Mouse (Mus musculus) embryonic facial prominence, embryonic 13.5 days (tissue): ENCODE measurements at regions not wholly inside any gene's neighbourhood (a gene's known extent, or its start where the extent isn't known, plus 50 kb on each side); places are given as distances from the start of the nearest gene placed in this dataset.
"Not testable (repeated sequence)": the region's sequence is repeated elsewhere in the genome, so short reads cannot be mapped to it uniquely, and the experiment has no call there.

Experiments used
- ATAC-seq: fragments of 200-750 bp; cut with Nextera tagmentation; 2 replicates; pipeline ENCODE4 v1.8.0; 2017; ENCODE audit warnings: low read depth; ENCODE audit not compliant: insufficient number of reproducible peaks, insufficient read depth, low FRiP score, low TSS enrichment
- H3K27ac ChIP-seq: fragments of 300-500 bp; sonication (generic); 2 replicates; pipeline ENCODE4 v1.5.1; 2015; ENCODE audit warnings: moderate library complexity, mild to moderate bottlenecking, inconsistent platforms
- H3K27me3 ChIP-seq: fragments of 300-500 bp; sonication (generic); 2 replicates; pipeline ENCODE4 v1.6.1; 2015; ENCODE audit warnings: mild to moderate bottlenecking, inconsistent platforms
- H3K36me3 ChIP-seq: fragments of 300-500 bp; sonication (generic); 2 replicates; pipeline ENCODE4 v1.6.1; 2015; ENCODE audit warnings: mild to moderate bottlenecking, inconsistent platforms
- H3K4me1 ChIP-seq: fragments of 300-500 bp; sonication (generic); 2 replicates; pipeline ENCODE4 v1.6.1; 2015; ENCODE audit warnings: inconsistent platforms
- H3K4me2 ChIP-seq: fragments of 300-500 bp; sonication (generic); 2 replicates; pipeline ENCODE4 v1.6.1; 2015; ENCODE audit warnings: moderate library complexity, mild to moderate bottlenecking, inconsistent platforms
- H3K4me3 ChIP-seq: fragments of 300-500 bp; sonication (generic); 2 replicates; pipeline ENCODE4 v1.5.1; 2015; ENCODE audit warnings: mild to moderate bottlenecking, inconsistent platforms
- H3K9ac ChIP-seq: fragments of 300-500 bp; sonication (generic); 2 replicates; pipeline ENCODE4 v1.6.1; 2015; ENCODE audit warnings: mild to moderate bottlenecking, inconsistent platforms
- H3K9me3 ChIP-seq: fragments of 300-500 bp; sonication (generic); 2 replicates; pipeline ENCODE4 v1.6.1; 2016; ENCODE audit warnings: inconsistent platforms
- WGBS: fragments of 180-500 bp; shearing (Covaris S2); methylation state at CpG from one replicate; pipeline ENCODE4 v1.1.7; 2015; ENCODE audit warnings: mixed read lengths; 5-methylcytosine and 5-hydroxymethylcytosine counted together

- no peaks in the 10 kb centered on the region for H3K9me3 ChIP-seq
- H3K9ac ChIP-seq, result no peak overlapping the region
- H3K27ac ChIP-seq, result no peak overlapping the region
- no peaks in the 10 kb centered on the region for H3K4me1 ChIP-seq
- 70% methylated on average over 5 of the region's 5 CpGs for WGBS
- H3K4me3 ChIP-seq, result no peak overlapping the region
- no peak overlapping the region for H3K4me2 ChIP-seq
- no peaks in the 10 kb centered on the region for H3K27me3 ChIP-seq
- no peak for ATAC-seq
- H3K36me3 ChIP-seq, result no peaks in the 10 kb centered on the region
Observed at GRCm38 (mm10) chr11:42903459-42904012, 132.0 kb upstream of the Gm9972 start.

GRCm38 (mm10) chr11:42905561-42905960 lies 130.0 kb upstream of the Gm9972 start:
- Histone ChIP-seq H3K9ac (no peak overlapping the region), H3K4me1 (no peaks in the 10 kb centered on the region), H3K27me3 (no peaks in the 10 kb centered on the region), H3K9me3 (no peaks in the 10 kb centered on the region), H3K36me3 (no peaks in the 10 kb centered on the region), H3K4me2 (no peak overlapping the region), H3K27ac (no peak overlapping the region), H3K4me3 (no peak overlapping the region)
- no peak for ATAC-seq
- WGBS, result 70% methylated on average over 2 of the region's 2 CpGs

- H3K27ac ChIP-seq, result no peak overlapping the region
- no peaks in the 10 kb centered on the region for H3K36me3 ChIP-seq
- H3K4me3 ChIP-seq, result no peak overlapping the region
- no peaks in the 10 kb centered on the region for H3K27me3 ChIP-seq
- no peak overlapping the region for H3K9ac ChIP-seq
- no peaks in the 10 kb centered on the region for H3K4me1 ChIP-seq
- ATAC-seq, result no peak
- H3K9me3 ChIP-seq, result no peaks in the 10 kb centered on the region
- H3K4me2 ChIP-seq, result no peak overlapping the region
- 88% methylated on average over 3 of the region's 3 CpGs for WGBS
Observed at GRCm38 (mm10) chr11:42906020-42906419, 129.5 kb upstream of the Gm9972 start.

GRCm38 (mm10) chr11:42916421-42917181 lies 118.9 kb upstream of the Gm9972 start:
- 58% methylated on average over 2 of the region's 2 CpGs for WGBS
- no peaks in the 10 kb centered on the region for H3K36me3 ChIP-seq
- no peak overlapping the region for H3K4me3 ChIP-seq
- H3K27me3 ChIP-seq, result no peaks in the 10 kb centered on the region
- H3K4me2 ChIP-seq, result no peak overlapping the region
- no peak overlapping the region for H3K27ac ChIP-seq
- H3K9ac ChIP-seq, result no peak overlapping the region
- ATAC-seq, result no peak
- H3K9me3 ChIP-seq, result no peaks in the 10 kb centered on the region
- H3K4me1 ChIP-seq, result no peaks in the 10 kb centered on the region

- Histone ChIP-seq H3K27me3 (no peaks in the 10 kb centered on the region), H3K4me3 (no peak overlapping the region), H3K9ac (no peak overlapping the region), H3K4me2 (no peak overlapping the region), H3K36me3 (no peaks in the 10 kb centered on the region), H3K4me1 (no peaks in the 10 kb centered on the region), H3K27ac (no peak overlapping the region), H3K9me3 (no peaks in the 10 kb centered on the region)
- 89% methylated on average over 1 of the region's 1 CpGs for WGBS
- ATAC-seq, result no peak
Observed at GRCm38 (mm10) chr11:42919221-42919620, 116.3 kb upstream of the Gm9972 start.

GRCm38 (mm10) chr11:42927156-42927555 lies 108.4 kb upstream of the Gm9972 start:
- Histone ChIP-seq H3K9me3 (no peaks in the 10 kb centered on the region), H3K4me2 (no peak overlapping the region), H3K36me3 (no peaks in the 10 kb centered on the region), H3K27ac (no peak overlapping the region), H3K4me1 (no peaks in the 10 kb centered on the region), H3K27me3 (no peaks in the 10 kb centered on the region), H3K4me3 (no peak overlapping the region), H3K9ac (no peak overlapping the region)
- no peak for ATAC-seq
- 90% methylated on average over 5 of the region's 5 CpGs for WGBS

- H3K36me3 ChIP-seq, result no peaks in the 10 kb centered on the region
- WGBS, result 75% methylated on average over 3 of the region's 3 CpGs
- H3K27ac ChIP-seq, result no peak overlapping the region
- H3K4me2 ChIP-seq, result no peak overlapping the region
- H3K9me3 ChIP-seq, result no peaks in the 10 kb centered on the region
- H3K4me1 ChIP-seq, result no peaks in the 10 kb centered on the region
- no peak for ATAC-seq
- no peak overlapping the region for H3K4me3 ChIP-seq
- H3K27me3 ChIP-seq, result no peaks in the 10 kb centered on the region
- no peak overlapping the region for H3K9ac ChIP-seq
Observed at GRCm38 (mm10) chr11:42928916-42929315, 106.6 kb upstream of the Gm9972 start.

- not testable (repeated sequence) for H3K9ac ChIP-seq, H3K4me3 ChIP-seq, H3K4me1 ChIP-seq, H3K9me3 ChIP-seq, H3K36me3 ChIP-seq, H3K4me2 ChIP-seq, H3K27me3 ChIP-seq, H3K27ac ChIP-seq
- WGBS, result 71% methylated on average over 4 of the region's 4 CpGs
- peak; percentile 79 for ATAC-seq
Observed at GRCm38 (mm10) chr11:42939271-42939670, 96.3 kb upstream of the Gm9972 start.

GRCm38 (mm10) chr11:42941561-42941960 lies 94.0 kb upstream of the Gm9972 start:
- Histone ChIP-seq H3K27me3 (no peaks in the 10 kb centered on the region), H3K9ac (no peak overlapping the region), H3K9me3 (no peaks in the 10 kb centered on the region), H3K4me1 (peaks cover 3% of the 10 kb centered on the region; the same call in 1 of the 2 replicates), H3K4me3 (no peak overlapping the region), H3K27ac (no peak overlapping the region), H3K4me2 (no peak overlapping the region), H3K36me3 (no peaks in the 10 kb centered on the region)
- no peak for ATAC-seq
- 75% methylated on average over 3 of the region's 3 CpGs for WGBS

- Histone ChIP-seq H3K4me3 (no peak overlapping the region), H3K4me2 (no peak overlapping the region), H3K36me3 (no peaks in the 10 kb centered on the region), H3K4me1 (peaks cover 3% of the 10 kb centered on the region; the same call in 1 of the 2 replicates), H3K9ac (no peak overlapping the region), H3K27me3 (no peaks in the 10 kb centered on the region), H3K27ac (no peak overlapping the region), H3K9me3 (no peaks in the 10 kb centered on the region)
- ATAC-seq, result no peak
- WGBS, result 80% methylated on average over 3 of the region's 3 CpGs
Observed at GRCm38 (mm10) chr11:42942284-42942683, 93.3 kb upstream of the Gm9972 start.

- Histone ChIP-seq H3K27ac (no peak overlapping the region), H3K4me1 (peaks cover 3% of the 10 kb centered on the region; the same call in 1 of the 2 replicates), H3K9ac (no peak overlapping the region), H3K36me3 (no peaks in the 10 kb centered on the region), H3K27me3 (no peaks in the 10 kb centered on the region), H3K4me2 (no peak overlapping the region), H3K4me3 (no peak overlapping the region), H3K9me3 (no peaks in the 10 kb centered on the region)
- no peak for ATAC-seq
- WGBS, result 70% methylated on average over 3 of the region's 3 CpGs
Observed at GRCm38 (mm10) chr11:42944573-42944972, 91.0 kb upstream of the Gm9972 start.

GRCm38 (mm10) chr11:42949823-42950222 lies 85.7 kb upstream of the Gm9972 start:
- no peak overlapping the region for H3K27ac ChIP-seq
- no peak overlapping the region for H3K4me2 ChIP-seq
- H3K9me3 ChIP-seq, result no peaks in the 10 kb centered on the region
- H3K36me3 ChIP-seq, result no peaks in the 10 kb centered on the region
- no peaks in the 10 kb centered on the region for H3K27me3 ChIP-seq
- H3K9ac ChIP-seq, result no peak overlapping the region
- no peaks in the 10 kb centered on the region for H3K4me1 ChIP-seq
- WGBS, result 74% methylated on average over 1 of the region's 1 CpGs
- no peak overlapping the region for H3K4me3 ChIP-seq
- ATAC-seq, result no peak
